Mouse (Mus musculus) stomach, postnatal 0 days (tissue): ENCODE results near the gene Mrpl23. TPM values are rescaled to one million over a fixed set of nuclear protein-coding genes. Genes with fewer than 3 reads are reported as not detected.
A peak's percentile ranks its signal among the peaks of the same experiment; 100 is the strongest.

Experiments used
- ATAC-seq: fragments of 200-750 bp; cut with Nextera tagmentation; 2 replicates; pipeline ENCODE4 v1.8.0; 2017; ENCODE audit not compliant: low FRiP score, low TSS enrichment
- DNase-seq: peaks from one replicate; pipeline ENCODE4 v3.0.0-alpha.2; 2016; ENCODE audit warnings: low spot score
- H3K27ac ChIP-seq: fragments of 300-500 bp; sonication (generic); replicated peaks from 2 replicates; pipeline ENCODE4 v1.5.1; 2014; ENCODE audit warnings: mild to moderate bottlenecking, control low read depth
- H3K27me3 ChIP-seq: fragments of 300-500 bp; sonication (generic); 2 replicates; pipeline ENCODE4 v1.6.1; 2014; ENCODE audit warnings: low read length; ENCODE audit not compliant: control insufficient read depth, insufficient read depth
- H3K36me3 ChIP-seq: fragments of 300-500 bp; sonication (generic); 2 replicates; pipeline ENCODE4 v1.6.1; 2014; ENCODE audit warnings: low read length, mixed read lengths; ENCODE audit not compliant: control insufficient read depth, insufficient read depth
- H3K4me1 ChIP-seq: fragments of 300-500 bp; sonication (generic); replicated peaks from 2 replicates; pipeline ENCODE4 v1.6.1; 2014; ENCODE audit warnings: antibody characterized with exemption; ENCODE audit not compliant: control insufficient read depth, insufficient read depth
- H3K4me2 ChIP-seq: fragments of 300-500 bp; sonication (generic); replicated peaks from 2 replicates; pipeline ENCODE4 v1.6.1; 2014; ENCODE audit warnings: low read depth, mild to moderate bottlenecking, control low read depth, moderate library complexity
- H3K4me3 ChIP-seq: fragments of 300-500 bp; sonication (generic); 2 replicates; pipeline ENCODE4 v1.5.1; 2014; ENCODE audit warnings: low read depth, low read length, control low read depth
- H3K9ac ChIP-seq: fragments of 300-500 bp; sonication (generic); 2 replicates; pipeline ENCODE4 v1.6.1; 2014; ENCODE audit warnings: mild to moderate bottlenecking, low read length, control low read depth, mixed read lengths
- H3K9me3 ChIP-seq: fragments of 300-500 bp; sonication (generic); 2 replicates; pipeline ENCODE4 v1.6.1; 2016; ENCODE audit warnings: low read length; ENCODE audit not compliant: control insufficient read depth
- CTCF ChIP-seq: IDR thresholded peaks from 2 replicates; pipeline ENCODE4 v1.5.1; 2016; ENCODE audit warnings: antibody characterized with exemption, low read depth, mild to moderate bottlenecking, moderate library complexity
- EP300 ChIP-seq: optimal IDR thresholded peaks from 2 replicates; pipeline ENCODE3; 2016; ENCODE audit warnings: antibody characterized with exemption
- WGBS: fragments of 180-500 bp; shearing (Covaris S2); extraction: QIAGEN DNeasy Blood & Tissue Kit; methylation state at CpG from one replicate; pipeline ENCODE4 v1.1.7; 2014; 5-methylcytosine and 5-hydroxymethylcytosine counted together
- polyA plus RNA-seq: library from polyadenylated mRNA; unstranded; fragments of >200 nt; fragmentation: Nextera tagmentation; extraction: Ambion mirVana; gene quantifications from 2 replicates; pipeline ENCODE4 v1.2.1, GENCODE M21; 2015

The Mrpl23 gene
- polyA plus RNA-seq, 1 experiment from 2014 or later, result 17.7 TPM

DNA sequence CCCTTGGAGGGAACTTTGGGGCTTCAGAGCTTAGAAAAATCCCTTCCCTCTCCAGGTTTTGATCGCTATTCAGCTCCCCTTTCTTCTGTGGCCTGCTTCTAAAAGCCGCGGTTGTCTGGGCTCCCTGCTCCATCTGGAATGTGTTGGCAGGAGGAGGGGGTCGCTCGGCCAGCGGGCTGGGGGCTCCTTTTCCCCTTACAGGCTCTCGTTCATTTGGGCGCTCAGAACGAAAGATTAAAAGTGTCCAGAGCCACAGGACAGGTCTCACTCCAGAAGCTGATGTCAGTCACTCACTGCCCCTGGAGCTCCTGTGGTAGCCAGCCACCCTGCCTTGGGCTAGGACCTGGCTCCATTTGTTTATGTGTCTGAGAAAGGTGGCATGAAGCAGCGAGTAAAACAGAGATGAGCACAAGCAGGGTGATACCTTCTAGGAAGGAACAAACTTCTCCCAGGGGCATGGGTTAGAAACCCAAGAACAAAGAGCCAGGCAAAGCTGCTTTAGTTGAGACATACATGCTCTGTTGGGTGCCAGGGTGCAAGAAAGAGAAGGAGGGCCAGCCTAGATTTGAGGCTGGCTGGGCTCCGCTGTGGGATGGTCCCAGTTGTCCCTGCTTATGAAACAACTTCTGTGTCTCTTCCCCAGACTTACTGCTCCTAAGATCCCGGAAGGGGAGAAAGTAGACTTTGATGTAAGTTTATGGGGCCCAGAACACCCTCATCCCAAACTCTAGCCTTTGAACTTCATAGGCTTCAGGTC, 22.3 kb upstream of the Mrpl23 start:
- Histone ChIP-seq H3K4me3 (no peak overlapping the region), H3K9me3 (no peaks in the 10 kb centered on the region), H3K27ac (peak overlapping the region; percentile 90), H3K9ac (0 out of 2 replicates have a peak overlapping the region, but pooled peaks have one; percentile 19), H3K27me3 (no peaks in the 10 kb centered on the region), H3K36me3 (no peaks in the 10 kb centered on the region), H3K4me2 (no peak overlapping the region), H3K4me1 (peaks cover 9% of the 10 kb centered on the region)
- ATAC-seq, result peak; percentile 48; the same call in 1 of the 2 replicates
- TF ChIP-seq CTCF, result no peak
- WGBS, result 18% methylated on average over 12 of the region's 12 CpGs
- no peak for DNase-seq

DNA sequence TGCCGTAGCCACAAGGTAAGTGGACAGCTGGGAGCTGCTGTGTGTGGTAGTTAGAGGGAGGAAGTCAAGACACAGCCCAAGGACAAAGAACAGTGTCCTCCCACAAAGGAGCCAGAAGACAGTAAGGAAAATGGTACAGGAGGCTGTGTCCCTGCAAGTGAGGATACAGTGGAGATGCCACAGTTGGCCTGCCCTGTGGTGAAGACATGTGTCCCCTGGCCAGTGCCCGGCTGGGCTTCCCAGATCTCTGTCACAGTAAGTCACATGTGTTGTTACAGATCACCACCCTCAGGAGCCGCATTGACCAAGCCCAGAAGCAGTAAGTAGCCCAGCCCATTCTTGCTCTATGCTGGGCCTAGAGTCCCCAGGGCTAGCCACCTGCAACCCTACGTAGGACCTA, 18.4 kb upstream of the Mrpl23 start:
- Histone ChIP-seq H3K36me3 (no peaks in the 10 kb centered on the region), H3K4me3 (no peak overlapping the region), H3K9ac (no peak overlapping the region), H3K9me3 (no peaks in the 10 kb centered on the region), H3K4me2 (no peak overlapping the region), H3K27ac (no peak overlapping the region), H3K4me1 (peaks cover 5% of the 10 kb centered on the region; the same call in 1 of the 2 replicates), H3K27me3 (no peaks in the 10 kb centered on the region)
- no peak for ATAC-seq
- no peak for DNase-seq
- 84% methylated on average over 4 of the region's 4 CpGs for WGBS
- TF ChIP-seq CTCF (no peak), EP300 (no peak)

DNA sequence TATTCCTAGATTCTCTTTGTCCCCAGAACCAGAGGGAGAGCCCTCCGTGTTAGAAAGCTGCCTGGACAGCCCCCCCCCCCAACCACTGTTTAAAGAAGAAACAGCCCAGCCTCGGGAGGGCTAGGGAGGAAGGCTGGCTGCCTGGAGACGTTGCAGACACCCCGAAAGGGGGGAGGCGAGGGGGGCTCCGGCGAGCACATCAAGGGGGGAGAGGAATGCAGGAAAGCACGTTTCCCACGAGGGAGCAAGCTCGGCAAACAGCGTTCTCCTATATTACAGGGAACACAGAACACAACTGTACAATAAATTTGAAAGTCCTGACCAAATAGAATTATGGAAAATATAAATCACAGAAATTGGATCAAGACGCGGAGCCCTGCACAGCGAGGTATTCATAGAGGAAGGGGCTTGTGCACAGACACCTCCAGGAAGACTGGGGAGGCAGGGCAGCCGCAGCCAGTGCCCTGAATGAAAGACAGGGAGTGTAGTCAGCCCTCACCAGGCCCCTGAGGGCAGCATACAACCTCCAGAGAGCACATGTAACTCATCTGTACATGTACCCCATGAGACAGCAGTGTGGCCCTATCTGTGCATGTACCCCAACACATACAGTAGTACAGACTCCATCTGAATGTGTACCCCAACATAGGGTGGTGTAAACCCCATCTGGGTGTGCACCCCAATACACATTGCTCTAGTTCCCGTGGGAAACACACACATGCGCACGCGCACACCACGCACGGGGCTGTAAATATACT, 16.1 kb upstream of the Mrpl23 start:
- Histone ChIP-seq H3K36me3 (no peaks in the 10 kb centered on the region), H3K4me1 (peaks cover 5% of the 10 kb centered on the region; the same call in 1 of the 2 replicates), H3K9ac (0 out of 2 replicates have a peak overlapping the region, but pooled peaks have one; percentile 23), H3K27me3 (no peaks in the 10 kb centered on the region), H3K9me3 (no peaks in the 10 kb centered on the region), H3K4me3 (no peak overlapping the region), H3K4me2 (peak overlapping the region; percentile 15; the same call in 1 of the 2 replicates), H3K27ac (peak overlapping the region; percentile 73)
- 0 out of 2 replicates have a peak, but pooled peaks have one; percentile 1 for TF ChIP-seq CTCF
- TF ChIP-seq EP300, result no peak
- WGBS, result 32% methylated on average over 20 of the region's 21 CpGs
- ATAC-seq (peak; percentile 28; the same call in 1 of the 2 replicates), DNase-seq (peak; percentile 49)

DNA sequence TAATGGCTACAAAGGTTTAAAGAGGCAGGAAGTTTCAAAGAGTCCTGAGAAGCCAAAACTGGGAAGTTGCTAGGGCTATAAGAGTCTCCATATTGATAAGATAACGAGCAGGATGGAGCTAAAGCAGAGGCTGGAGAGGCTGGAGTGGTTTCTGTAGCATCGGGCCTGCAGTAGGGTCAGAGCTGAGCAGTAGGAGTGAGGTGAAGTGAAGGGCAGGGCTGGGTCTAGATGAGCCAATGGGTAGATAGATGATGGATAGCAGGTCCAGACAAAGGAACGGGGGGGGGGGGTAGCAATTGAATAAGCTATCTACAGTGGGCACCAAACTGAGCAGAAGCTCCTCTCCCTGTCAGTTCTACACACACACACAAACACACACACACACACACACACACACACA, 15.0 kb upstream of the Mrpl23 start:
- H3K4me3 ChIP-seq, result no peak overlapping the region
- no peak overlapping the region for H3K4me2 ChIP-seq
- H3K27me3 ChIP-seq, result no peaks in the 10 kb centered on the region
- no peak overlapping the region for H3K9ac ChIP-seq
- no peak for ATAC-seq
- peaks cover 5% of the 10 kb centered on the region; the same call in 1 of the 2 replicates for H3K4me1 ChIP-seq
- no peaks in the 10 kb centered on the region for H3K9me3 ChIP-seq
- no peak for DNase-seq
- no peak overlapping the region for H3K27ac ChIP-seq
- TF ChIP-seq EP300 (no peak), CTCF (no peak)
- H3K36me3 ChIP-seq, result no peaks in the 10 kb centered on the region
- 49% methylated on average over 3 of the region's 3 CpGs for WGBS

DNA sequence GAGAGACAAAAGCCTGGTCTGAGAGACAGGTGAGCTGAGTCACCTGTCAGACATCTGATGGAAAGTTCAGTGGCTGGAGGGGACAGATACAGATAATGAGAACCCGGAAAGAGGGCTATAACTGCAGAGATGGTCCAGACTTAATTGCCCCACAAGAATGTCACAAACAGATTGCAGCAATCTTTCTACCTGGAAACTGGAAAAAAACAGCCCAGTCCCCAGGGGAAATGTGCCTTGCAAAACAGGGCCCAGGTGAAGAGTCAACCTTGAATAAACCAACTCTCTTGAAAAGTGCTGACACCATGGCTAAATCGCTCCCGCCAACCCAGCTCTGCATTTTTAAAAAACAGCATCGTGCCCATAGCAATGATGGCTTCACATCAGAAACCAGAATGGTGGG, 12.2 kb upstream of the Mrpl23 start:
- no peaks in the 10 kb centered on the region for H3K9me3 ChIP-seq
- H3K4me2 ChIP-seq, result no peak overlapping the region
- no peak overlapping the region for H3K27ac ChIP-seq
- WGBS, result 77% methylated on average over 4 of the region's 4 CpGs
- DNase-seq, result no peak
- no peaks in the 10 kb centered on the region for H3K27me3 ChIP-seq
- ATAC-seq, result no peak
- H3K36me3 ChIP-seq, result no peaks in the 10 kb centered on the region
- peaks cover 6% of the 10 kb centered on the region; the same call in 1 of the 2 replicates for H3K4me1 ChIP-seq
- TF ChIP-seq EP300 (no peak), CTCF (no peak)
- H3K9ac ChIP-seq, result no peak overlapping the region
- no peak overlapping the region for H3K4me3 ChIP-seq
